Mouse (Mus musculus) lung, postnatal 10 days (tissue): ENCODE results near the gene Anks1b.

ENCODE experiments used
- DNase-seq: peaks from one replicate; pipeline ENCODE4 v3.0.0; 2021

Anks1b gene

GRCm38 (mm10) chr10:90974491-90974890 is 1101.2 kb downstream of the Anks1b start:
- no peak for DNase-seq

DNA sequence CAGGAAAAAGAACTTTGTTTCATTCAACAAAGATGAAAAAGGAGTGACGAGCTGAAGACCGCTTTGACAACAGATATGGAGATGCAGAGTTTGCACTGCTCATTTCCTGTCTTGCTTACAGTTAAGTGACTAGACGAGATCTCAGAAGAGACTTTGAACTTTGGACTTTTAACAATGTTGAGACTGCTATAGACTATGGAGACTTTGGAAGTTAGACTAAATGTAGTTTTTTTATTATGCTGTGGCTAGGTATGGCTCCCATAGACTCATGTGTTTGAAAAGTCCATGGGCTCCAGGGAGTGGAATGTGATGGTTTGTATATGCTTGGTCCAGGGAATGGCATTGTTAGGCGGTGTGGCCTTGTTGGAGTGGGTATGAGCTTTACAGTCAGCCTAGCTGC is 1108.5 kb downstream of the Anks1b start:
- no peak for DNase-seq

GRCm38 (mm10) chr10:90983046-90983445 is 1109.7 kb downstream of the Anks1b start:
- DNase-seq: no peak

- DNase-seq: no peak
Measured at GRCm38 (mm10) chr10:90990340-90990739, 1117.0 kb downstream of the Anks1b start.

- no peak for DNase-seq
Measured at GRCm38 (mm10) chr10:90992237-90992636, 1118.9 kb downstream of the Anks1b start.

DNA sequence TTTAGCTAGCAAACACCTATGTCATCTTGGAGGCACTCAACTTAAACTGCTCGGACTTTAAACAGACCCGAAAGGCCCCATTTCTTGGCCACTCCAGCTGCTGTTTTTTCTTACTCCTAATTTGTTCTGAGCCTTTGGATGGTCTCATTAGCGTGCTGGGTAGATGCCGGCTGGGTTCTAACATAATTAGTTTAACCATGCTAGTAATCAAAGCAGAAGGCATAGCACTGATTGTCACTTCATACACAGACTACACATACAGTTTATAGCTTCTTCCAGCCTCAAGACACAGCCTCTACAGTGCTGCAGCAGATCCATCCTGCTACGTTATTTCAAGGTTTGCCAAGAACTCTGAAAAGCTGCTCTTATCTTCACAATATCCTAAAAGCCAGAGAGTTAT is 1120.6 kb downstream of the Anks1b start:
- no peak for DNase-seq

DNA sequence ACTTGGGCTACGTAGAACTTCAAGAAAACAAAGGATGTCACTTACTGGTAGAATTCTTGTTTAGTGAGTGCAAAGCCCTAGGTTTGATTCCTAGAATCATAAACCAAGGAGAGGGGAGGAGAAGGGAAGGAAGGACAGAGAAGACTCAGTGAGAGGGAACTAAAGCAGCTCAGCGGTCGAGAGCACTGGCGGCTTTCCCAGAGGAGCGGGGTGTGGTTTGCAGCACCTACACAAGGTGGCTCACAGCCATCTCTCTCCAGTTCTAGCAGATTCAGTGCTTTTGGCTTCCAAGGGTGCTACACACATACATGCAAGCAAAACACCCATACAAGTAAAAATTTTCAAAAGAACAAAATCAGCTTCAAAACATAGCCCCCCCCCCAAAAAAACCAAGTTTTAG is 1126.6 kb downstream of the Anks1b start:
- DNase-seq: no peak

DNA sequence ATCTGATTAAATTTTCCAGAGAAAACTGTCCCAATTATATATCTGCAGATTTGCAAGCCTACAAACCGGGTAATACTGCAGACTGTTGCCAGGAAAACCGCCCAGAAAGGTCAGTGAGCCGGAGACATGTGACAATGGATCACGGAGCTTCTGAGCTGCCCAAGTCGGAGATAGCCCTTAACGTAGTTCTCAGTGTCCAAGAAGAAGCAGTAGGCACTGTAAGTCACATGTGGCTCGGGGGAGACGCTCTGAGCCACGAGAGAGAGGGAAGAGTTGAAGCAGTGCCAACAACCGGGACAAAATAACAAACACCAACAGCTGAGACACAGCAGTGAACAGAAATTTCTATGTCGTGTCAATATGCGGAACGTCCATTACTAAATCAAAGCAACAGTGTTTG is 1128.1 kb downstream of the Anks1b start:
- DNase-seq: peak; percentile 31

DNA sequence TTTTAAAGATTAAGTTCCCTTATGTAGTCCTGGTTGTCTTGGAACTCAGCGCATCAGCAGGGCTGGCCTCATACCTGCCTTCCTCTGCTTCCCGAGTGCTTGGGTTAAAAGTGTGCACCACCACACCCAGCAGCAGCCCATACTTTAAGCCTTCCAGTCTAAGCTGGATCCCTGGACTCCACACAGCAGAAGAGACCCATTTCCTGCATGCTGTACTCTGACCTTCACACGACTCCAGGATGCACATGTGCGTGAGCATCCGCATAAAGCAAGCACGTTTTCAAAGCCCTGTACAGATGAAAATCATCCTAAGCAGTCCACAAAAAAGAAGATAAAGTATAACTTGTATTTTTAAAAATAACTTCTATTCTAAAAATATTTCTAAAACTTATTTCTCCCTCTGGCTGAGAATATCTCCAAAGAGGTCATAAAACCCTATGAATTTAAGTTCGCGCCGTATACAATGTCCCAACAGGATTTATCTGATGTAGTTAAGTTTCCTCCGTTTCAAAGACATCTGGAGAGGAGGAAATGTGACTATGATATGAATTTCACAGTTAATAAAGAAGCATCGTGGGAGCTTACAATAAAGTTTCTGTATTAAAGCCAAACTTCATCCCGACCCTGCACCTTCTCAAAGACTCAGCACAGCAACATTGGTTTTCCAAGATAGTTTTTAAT is 1132.7 kb downstream of the Anks1b start:
- DNase-seq: no peak
